Mouse (Mus musculus): ENCODE measurements at regions not wholly inside any gene's neighbourhood (a gene's known extent, or its start where the extent isn't known, plus 50 kb on each side); places are given as distances from the start of the nearest gene placed in this dataset.
A peak's percentile ranks its signal among the peaks of the same experiment; 100 is the strongest.
"Not testable (repeated sequence)": the region's sequence is repeated elsewhere in the genome, so short reads cannot be mapped to it uniquely, and the experiment has no call there.

DNA sequence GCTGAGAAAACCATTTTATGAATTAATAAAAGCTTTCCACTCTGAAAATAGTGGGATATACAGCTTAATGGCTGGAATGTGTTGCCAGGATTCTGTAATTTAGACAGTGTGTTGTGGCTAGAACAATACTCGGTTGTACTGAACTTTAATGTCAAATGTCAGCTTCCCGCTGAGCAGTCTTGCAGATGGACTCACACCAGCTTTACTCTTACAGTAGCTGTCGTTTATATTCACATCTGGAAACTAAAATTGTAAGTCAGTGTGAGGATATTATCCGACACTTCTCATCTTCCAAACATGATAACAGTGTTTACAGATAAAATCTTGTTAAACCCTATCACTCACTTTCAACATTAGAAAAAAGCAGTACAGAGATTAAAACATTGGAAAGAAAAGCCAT lies 328.3 kb upstream of the Gje1 start:
- H3K27me3 ChIP-seq (replicated peaks): no peaks in the 10 kb centered on the region
- no peaks in the 10 kb centered on the region for H3K9me3 ChIP-seq
- no peak for ATAC-seq (replicated peaks)
- H3K27ac ChIP-seq: no peak overlapping the region
- H3K4me2 ChIP-seq: no peak overlapping the region
- no peak overlapping the region for H3K4me3 ChIP-seq
- H3K4me1 ChIP-seq: no peaks in the 10 kb centered on the region
- H3K9ac ChIP-seq: no peak overlapping the region
- H3K36me3 ChIP-seq (replicated peaks): no peaks in the 10 kb centered on the region
- WGBS: 69% methylated on average over 4 of the region's 4 CpGs

DNA sequence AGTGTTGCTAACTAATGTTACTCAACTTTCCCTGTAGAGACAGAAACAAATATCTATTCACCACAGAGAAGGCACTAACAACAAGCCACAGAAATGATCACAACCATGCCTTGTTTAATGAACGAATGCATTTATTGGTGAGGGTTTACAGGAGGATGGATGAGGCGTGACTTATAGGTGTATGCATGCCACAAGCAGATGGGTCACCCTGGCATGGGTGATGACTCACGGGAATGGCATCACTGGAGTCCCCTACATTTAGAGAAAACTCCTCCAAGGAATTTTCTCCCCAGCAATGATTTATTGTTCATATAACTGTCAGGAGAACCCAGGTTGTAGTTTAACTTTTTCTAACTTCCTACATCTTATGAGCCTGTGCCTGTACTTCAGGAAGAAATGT lies 319.6 kb upstream of the Gje1 start:
- H3K9ac ChIP-seq: no peak overlapping the region
- H3K4me3 ChIP-seq: no peak overlapping the region
- ATAC-seq (replicated peaks): no peak
- H3K27ac ChIP-seq: no peak overlapping the region
- H3K9me3 ChIP-seq: no peaks in the 10 kb centered on the region
- H3K4me2 ChIP-seq: no peak overlapping the region
- H3K36me3 ChIP-seq (replicated peaks): no peaks in the 10 kb centered on the region
- 90% methylated on average over 3 of the region's 3 CpGs for WGBS
- no peaks in the 10 kb centered on the region for H3K27me3 ChIP-seq (replicated peaks)
- no peaks in the 10 kb centered on the region for H3K4me1 ChIP-seq

DNA sequence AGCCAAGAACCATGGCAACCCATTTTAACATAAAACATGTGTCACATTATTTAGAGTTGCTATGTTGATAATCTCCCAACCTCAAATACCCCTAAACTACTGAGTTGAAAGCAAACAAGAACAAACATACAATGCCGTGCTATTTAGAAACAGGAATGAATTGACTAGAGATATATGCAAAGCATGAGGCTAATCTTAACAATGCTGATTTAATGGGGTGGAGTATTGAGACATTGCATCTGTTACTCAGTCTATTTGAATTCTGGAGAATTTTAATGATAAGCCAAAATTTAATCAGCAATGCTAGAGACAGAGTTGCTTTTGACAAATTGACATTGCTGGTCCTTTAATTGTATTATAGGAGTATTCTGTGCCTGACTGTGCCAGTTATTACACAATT lies 313.5 kb upstream of the Gje1 start:
- Histone ChIP-seq H3K36me3 (replicated peaks) (no peaks in the 10 kb centered on the region), H3K4me2 (no peak overlapping the region), H3K27ac (no peak overlapping the region), H3K9ac (no peak overlapping the region), H3K4me1 (no peaks in the 10 kb centered on the region), H3K27me3 (replicated peaks) (no peaks in the 10 kb centered on the region), H3K9me3 (no peaks in the 10 kb centered on the region), H3K4me3 (no peak overlapping the region)
- no peak for ATAC-seq (replicated peaks)
- WGBS: 51% methylated on average over 1 of the region's 1 CpGs

DNA sequence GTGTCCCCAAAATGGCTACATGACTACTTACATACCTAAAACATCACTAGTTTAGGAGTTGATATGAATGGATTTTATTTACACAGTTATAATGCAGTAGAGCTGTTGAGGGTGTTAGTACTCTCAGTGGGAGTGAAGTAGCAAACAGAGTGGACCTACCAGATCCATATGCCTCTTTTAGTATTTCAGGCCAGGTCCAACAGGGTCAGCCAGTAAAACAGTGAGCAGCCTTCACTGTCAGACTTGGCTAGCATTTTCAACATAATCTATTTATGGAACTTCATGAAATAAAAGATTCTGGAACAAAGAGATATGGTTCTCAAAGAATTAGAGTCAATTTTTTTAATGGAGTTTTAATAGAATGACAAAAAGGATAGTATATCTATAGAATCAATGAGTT lies 311.1 kb upstream of the Gje1 start:
- H3K4me1 ChIP-seq: no peaks in the 10 kb centered on the region
- no peak for ATAC-seq (replicated peaks)
- H3K4me3 ChIP-seq: no peak overlapping the region
- no peak overlapping the region for H3K27ac ChIP-seq
- no peaks in the 10 kb centered on the region for H3K36me3 ChIP-seq (replicated peaks)
- no peaks in the 10 kb centered on the region for H3K9me3 ChIP-seq
- no peaks in the 10 kb centered on the region for H3K27me3 ChIP-seq (replicated peaks)
- H3K4me2 ChIP-seq: no peak overlapping the region
- H3K9ac ChIP-seq: no peak overlapping the region

DNA sequence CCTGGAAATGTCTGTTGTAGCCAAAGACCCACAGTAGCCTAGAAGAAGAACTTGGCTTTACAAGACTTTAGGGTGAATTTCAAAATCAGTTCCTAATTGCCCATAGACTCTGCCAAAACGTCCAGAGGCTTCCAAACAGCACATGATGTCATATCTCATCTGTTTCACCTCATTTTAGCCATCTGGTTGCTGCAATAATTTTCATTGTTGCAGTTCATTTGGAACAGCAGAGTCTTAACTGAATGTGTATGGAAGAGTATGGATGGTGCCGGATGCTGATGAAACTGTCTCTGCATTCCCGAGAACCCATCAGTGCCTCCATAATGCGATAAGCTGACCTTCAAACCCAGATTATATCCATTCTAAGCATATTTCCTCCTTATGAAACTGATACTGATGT lies 295.9 kb upstream of the Gje1 start:
- no peak for ATAC-seq (replicated peaks)
- H3K36me3 ChIP-seq (replicated peaks): no peaks in the 10 kb centered on the region
- H3K27me3 ChIP-seq (replicated peaks): no peaks in the 10 kb centered on the region
- no peak overlapping the region for H3K4me2 ChIP-seq
- H3K4me1 ChIP-seq: no peaks in the 10 kb centered on the region
- H3K27ac ChIP-seq: no peak overlapping the region
- no peak overlapping the region for H3K4me3 ChIP-seq
- no peaks in the 10 kb centered on the region for H3K9me3 ChIP-seq
- H3K9ac ChIP-seq: no peak overlapping the region
- 87% methylated on average over 4 of the region's 4 CpGs for WGBS

DNA sequence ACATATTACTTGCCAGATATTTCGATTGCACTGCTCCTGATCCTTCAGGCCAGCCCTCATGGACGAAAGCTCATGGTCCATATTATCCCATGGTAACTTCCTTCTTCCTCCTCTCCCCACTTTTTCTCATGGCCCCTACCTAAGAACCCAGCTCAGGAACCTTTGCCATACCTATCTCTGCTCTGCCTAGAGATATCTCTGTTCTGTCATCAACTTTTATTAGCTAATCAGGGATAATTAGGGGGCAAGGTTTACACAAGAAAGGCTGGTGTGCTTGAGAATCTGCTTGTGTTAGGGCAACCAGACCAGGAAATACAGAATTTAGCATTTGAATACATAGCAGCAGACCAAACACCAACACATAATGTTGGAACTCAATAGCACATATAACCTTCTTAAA lies 278.4 kb upstream of the Gje1 start:
- Histone ChIP-seq H3K9me3 (no peaks in the 10 kb centered on the region), H3K4me3 (no peak overlapping the region), H3K4me2 (no peak overlapping the region), H3K27me3 (replicated peaks) (no peaks in the 10 kb centered on the region), H3K4me1 (no peaks in the 10 kb centered on the region), H3K9ac (no peak overlapping the region), H3K36me3 (replicated peaks) (no peaks in the 10 kb centered on the region), H3K27ac (no peak overlapping the region)
- ATAC-seq (replicated peaks): no peak
- WGBS: 81% methylated on average over 2 of the region's 2 CpGs

DNA sequence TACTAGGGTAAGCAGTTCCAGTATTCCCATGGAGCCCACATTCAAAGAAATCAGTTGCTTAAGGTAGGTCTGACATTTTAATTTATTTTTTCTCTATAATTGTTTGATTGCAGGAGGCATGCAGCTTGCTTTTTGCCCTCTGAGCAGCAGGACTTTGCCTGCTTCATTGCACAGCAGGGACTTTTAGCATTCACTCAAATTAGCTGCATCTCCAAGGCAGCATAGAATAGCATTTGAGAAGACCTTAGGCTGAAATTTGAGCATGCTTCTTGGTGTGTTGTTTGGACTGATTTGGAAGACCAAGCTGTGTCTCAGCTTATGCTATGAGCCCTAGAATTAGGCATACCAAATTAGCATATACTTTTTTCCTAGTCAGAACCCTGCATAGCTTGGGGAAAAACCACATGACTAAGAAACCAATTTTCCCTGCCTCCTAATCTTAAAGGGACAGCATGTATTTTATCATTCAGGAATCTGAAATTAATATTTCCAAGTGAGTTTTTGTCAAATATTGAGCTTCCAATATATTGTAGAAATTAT lies 271.7 kb upstream of the Gje1 start:
- no peak; the same call in 1 of the 2 replicates for ATAC-seq (replicated peaks)
- no peak overlapping the region for H3K9ac ChIP-seq
- no peaks in the 10 kb centered on the region for H3K4me1 ChIP-seq

DNA sequence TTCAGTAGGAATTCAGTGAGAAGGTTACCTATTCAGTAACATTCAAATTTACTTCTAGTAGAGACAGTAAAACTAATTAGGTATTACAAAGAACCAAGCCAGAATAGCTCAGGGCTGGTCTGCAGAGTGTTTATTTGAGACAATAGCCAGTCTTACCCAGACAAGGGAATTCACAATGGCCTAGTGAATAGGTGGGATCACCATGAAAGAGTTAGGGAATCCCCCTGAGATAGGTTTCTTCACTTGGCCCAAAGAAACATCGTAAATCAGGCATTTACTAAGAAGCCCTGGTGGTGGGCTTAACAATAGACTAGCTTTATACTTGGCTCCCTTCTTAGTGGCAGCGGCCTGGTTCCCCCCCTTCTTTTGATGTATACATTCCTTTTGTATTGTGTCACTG lies 268.6 kb upstream of the Gje1 start:
- ATAC-seq (replicated peaks); H3K27ac ChIP-seq; H3K4me1 ChIP-seq; H3K36me3 ChIP-seq (replicated peaks); H3K27me3 ChIP-seq (replicated peaks); H3K4me2 ChIP-seq; H3K9ac ChIP-seq; H3K9me3 ChIP-seq; H3K4me3 ChIP-seq: not testable (repeated sequence)
- WGBS: 51% methylated on average over 2 of the region's 2 CpGs

More for the DNA sequence above, 271.7 kb upstream of the Gje1 start:
- H3K27ac ChIP-seq: no peak overlapping the region
- H3K36me3 ChIP-seq (replicated peaks): no peaks in the 10 kb centered on the region
- no peaks in the 10 kb centered on the region for H3K27me3 ChIP-seq (replicated peaks)
- no peak overlapping the region for H3K4me2 ChIP-seq
- H3K9me3 ChIP-seq: no peaks in the 10 kb centered on the region
- no peak overlapping the region for H3K4me3 ChIP-seq

DNA sequence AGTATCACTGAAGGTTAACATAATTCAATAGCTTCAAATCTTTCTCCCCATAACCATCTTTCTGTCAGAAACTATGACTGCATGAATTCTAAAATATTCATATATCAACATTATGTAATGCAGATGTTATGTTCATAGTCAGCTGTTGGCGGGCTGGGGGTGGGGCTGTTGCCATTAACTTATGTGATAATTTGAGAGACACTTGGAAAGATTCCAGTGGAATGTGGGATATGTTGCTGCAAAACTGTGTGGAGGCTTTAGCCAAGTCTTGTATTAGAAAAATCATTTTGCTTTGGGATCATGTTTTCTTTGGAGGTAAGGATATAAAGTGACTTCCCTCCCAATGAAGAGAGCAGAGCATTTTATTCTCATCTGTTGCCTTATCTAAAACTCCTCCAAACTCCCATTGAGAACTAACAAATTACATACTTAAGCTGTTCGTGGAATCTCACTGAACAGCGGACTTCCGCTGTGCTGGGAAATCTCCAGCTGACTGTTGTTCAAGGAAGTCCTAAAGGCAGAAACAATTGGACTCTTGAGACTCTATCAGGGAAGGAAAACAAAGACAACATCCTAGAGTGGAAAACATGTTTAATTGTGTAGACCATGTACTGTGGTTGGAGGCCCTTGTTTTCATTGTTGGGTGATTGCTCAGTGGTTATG lies 260.2 kb upstream of the Gje1 start:
- Histone ChIP-seq H3K27me3 (replicated peaks) (no peaks in the 10 kb centered on the region), H3K36me3 (replicated peaks) (no peaks in the 10 kb centered on the region), H3K9me3 (no peaks in the 10 kb centered on the region), H3K4me1 (no peaks in the 10 kb centered on the region), H3K27ac (no peak overlapping the region), H3K4me2 (no peak overlapping the region), H3K9ac (no peak overlapping the region), H3K4me3 (no peak overlapping the region)
- 56% methylated on average over 4 of the region's 4 CpGs for WGBS
- no peak for ATAC-seq (replicated peaks)

DNA sequence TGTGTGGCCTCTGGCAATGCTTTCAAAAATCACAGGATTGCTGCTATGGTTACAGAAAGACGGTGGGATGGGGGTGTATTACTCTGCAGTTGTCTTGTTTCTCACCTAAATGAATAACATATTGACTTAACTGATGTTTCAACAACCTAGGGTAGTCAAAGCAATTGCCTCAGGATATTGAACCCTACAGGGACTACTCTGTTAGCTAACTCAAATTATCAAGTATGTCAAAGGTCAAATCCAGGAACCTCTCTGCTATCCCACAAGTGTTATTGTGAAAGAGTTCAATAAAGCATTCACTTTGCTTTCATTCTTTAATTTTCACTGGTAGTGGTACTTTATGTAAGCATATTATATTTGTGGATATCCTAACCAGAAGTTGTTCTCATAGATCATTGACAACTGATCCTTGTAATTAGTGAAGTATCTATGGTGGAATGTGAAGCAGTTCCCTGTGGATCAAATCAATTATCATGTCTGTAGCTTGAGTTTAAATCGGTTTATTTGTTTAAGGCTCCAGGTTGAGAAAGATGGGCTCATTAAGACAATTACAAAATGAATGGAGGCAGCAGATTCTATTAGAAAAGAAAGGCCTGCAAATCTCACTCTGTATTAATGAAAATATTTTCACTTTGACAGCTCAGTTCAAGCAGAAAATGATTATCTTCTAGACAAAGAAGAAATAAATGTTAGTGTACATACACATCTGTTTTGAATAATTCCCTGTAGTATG lies 259.4 kb upstream of the Gje1 start:
- WGBS: 44% methylated on average over 2 of the region's 2 CpGs
- no peak overlapping the region for H3K27ac ChIP-seq
- no peaks in the 10 kb centered on the region for H3K9me3 ChIP-seq
- no peaks in the 10 kb centered on the region for H3K4me1 ChIP-seq
- H3K4me2 ChIP-seq: no peak overlapping the region
- no peaks in the 10 kb centered on the region for H3K27me3 ChIP-seq (replicated peaks)
- no peak overlapping the region for H3K9ac ChIP-seq
- H3K4me3 ChIP-seq: no peak overlapping the region
- no peaks in the 10 kb centered on the region for H3K36me3 ChIP-seq (replicated peaks)
- peak; percentile 56; the same call in 1 of the 2 replicates for ATAC-seq (replicated peaks)

DNA sequence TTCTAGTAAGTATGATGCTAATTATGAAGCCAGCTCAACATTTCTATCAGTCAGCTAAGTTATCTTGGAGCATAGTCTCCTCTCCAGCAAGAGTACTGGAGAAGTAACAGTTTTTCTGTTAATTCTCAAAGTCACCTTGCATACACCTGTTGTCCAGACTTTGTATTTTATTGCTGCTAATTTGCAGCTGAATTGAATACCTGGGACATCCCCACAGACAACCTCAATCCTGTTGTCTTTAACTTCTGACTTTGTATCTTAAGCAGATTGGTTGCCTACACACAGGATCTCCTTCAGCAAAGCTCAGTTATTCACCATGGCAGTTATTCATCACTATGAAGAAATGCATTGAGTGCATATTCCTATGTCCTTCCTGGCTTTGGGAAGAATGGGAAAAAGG lies 251.7 kb upstream of the Gje1 start:
- Histone ChIP-seq H3K27ac (no peak overlapping the region), H3K9me3 (no peaks in the 10 kb centered on the region), H3K36me3 (replicated peaks) (no peaks in the 10 kb centered on the region), H3K4me3 (no peak overlapping the region), H3K27me3 (replicated peaks) (no peaks in the 10 kb centered on the region), H3K4me2 (no peak overlapping the region), H3K4me1 (no peaks in the 10 kb centered on the region), H3K9ac (no peak overlapping the region)
- no peak for ATAC-seq (replicated peaks)

DNA sequence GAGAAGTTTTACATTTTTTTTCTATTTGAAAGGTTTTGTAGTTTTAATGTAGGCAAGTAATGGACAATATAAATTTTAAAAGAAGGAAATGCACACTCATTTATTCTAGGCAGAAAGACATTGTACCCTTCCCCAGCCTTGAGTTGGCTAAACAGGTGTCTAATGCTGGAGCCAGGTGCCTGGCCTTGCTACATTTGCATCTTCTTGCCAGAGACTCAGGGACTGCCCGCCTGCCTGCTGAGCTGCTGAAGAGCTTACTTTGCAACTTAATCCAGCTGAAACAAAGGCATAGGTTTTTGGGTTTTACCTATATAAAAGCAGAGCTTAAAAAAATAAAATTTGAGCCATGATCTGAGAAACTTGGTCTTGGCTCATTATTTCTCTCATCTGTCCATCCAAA lies 249.6 kb upstream of the Gje1 start:
- no peaks in the 10 kb centered on the region for H3K36me3 ChIP-seq (replicated peaks)
- no peaks in the 10 kb centered on the region for H3K27me3 ChIP-seq (replicated peaks)
- no peak overlapping the region for H3K27ac ChIP-seq
- WGBS: 44% methylated on average over 1 of the region's 1 CpGs
- H3K9me3 ChIP-seq: no peaks in the 10 kb centered on the region
- no peak for ATAC-seq (replicated peaks)
- H3K9ac ChIP-seq: no peak overlapping the region
- H3K4me2 ChIP-seq: no peak overlapping the region
- H3K4me3 ChIP-seq: no peak overlapping the region
- no peaks in the 10 kb centered on the region for H3K4me1 ChIP-seq

DNA sequence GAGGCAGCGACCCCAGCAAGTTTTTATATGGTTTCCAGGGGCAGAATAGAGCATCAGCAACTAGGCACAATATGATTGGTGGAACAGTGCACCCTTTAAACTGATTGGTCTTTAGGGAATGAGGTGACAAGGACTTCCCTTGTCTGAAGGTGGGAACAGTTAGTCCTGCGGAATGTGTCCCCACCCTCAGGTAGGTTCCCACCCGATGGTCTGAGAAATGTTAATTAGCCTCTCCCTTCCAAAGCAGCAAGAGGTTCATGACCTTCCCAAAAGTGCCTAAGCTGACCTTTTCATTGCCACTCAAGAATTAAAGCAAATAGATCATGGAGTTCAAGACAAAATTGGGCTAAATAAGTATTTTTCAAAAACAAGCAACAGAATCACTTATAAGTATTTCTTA lies 248.8 kb upstream of the Gje1 start:
- H3K27me3 ChIP-seq (replicated peaks): not testable (repeated sequence)

More for the DNA sequence above, 248.8 kb upstream of the Gje1 start:
- not testable (repeated sequence) for H3K36me3 ChIP-seq (replicated peaks); H3K4me2 ChIP-seq; H3K4me1 ChIP-seq; H3K9me3 ChIP-seq; H3K4me3 ChIP-seq; H3K9ac ChIP-seq; H3K27ac ChIP-seq; ATAC-seq (replicated peaks)
- WGBS: 83% methylated on average over 3 of the region's 3 CpGs

Data from midbrain, embryonic 15.5 days (tissue).